Mouse (Mus musculus): ENCODE measurements around the gene Zfp454.

Zfp454 gene

DNA sequence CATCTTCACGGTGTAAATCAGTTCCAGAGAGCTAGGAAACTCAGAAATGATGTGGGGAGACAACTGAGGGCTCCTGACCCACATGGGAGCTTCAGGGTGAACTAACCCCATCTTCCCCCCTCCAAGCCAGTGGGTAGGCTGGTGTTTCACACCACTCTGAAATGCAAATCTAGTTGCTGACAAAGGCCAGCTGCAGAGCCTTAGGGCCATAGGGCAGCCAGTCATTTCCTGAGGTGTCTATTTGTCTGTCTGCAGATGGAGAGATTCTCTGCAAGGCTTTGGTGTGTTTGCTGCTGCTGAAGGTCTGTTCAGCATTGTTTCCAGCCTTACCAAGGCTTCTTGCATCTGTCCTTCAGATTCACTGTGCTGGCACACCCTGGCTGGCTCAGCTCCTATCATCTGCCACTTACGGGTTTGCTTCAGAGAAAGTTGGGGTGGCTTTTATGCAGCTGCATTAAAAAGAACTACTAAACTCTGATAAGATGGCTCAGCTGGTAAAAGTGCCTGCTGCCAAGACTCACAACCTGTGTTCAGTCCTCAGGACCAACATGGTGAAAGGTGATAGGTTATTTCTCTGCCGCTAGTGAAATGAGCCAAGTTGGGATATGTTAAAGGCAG is 38.8 kb downstream of the Zfp454 start:
- in situ Hi-C loops (cut with MboI; ENCODE audit: low pct_unique_long_range_greater_than_20kb in 1 of 2, low sequenced_read_pairs in 2 of 2, unreplicated experiment in 1 of 2) = no loop called here

DNA sequence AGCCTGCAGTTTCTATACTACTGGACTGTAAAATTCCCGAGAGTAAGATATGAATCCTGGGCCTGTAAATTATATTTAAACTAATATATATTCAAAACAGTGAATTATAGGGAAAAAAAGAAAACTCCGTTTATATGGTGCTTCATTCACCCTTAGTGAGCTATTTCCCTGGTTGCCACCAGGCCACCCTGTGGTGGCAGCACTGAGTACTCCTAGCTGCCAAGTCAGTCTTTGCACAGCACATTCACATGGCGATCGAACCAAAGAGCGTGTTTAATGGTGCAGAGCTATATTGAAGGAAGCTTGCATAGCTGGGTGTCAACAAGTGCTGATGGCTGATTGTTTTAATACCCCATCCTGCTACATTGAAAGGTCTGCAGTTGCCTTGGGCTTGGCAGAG is 40.4 kb downstream of the Zfp454 start:
- in situ Hi-C loops (cut with MboI; ENCODE audit: low pct_unique_long_range_greater_than_20kb in 1 of 2, low sequenced_read_pairs in 2 of 2, unreplicated experiment in 1 of 2) = no loop called here

DNA sequence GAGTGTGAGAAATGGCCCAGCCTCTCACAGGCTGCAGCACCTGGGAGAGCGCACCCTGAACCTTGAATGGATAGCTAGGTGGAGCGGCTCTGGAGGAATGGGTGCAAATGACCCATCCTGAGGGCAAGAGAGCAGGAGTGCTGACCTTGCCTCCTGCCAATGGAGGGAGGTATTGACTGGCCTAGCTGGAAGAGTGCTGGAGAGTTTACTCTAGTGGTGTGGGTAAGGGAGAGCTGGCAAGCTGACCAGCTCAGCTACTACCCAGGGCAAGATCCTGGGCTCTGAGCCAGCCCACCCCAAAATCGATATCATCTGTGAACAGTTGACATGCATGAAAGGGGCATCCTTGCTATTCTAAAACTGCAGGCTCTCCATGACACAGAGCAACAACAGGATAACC is 41.5 kb downstream of the Zfp454 start:
- in situ Hi-C loops (cut with MboI; ENCODE audit: low pct_unique_long_range_greater_than_20kb in 1 of 2, low sequenced_read_pairs in 2 of 2, unreplicated experiment in 1 of 2) = no loop called here

DNA sequence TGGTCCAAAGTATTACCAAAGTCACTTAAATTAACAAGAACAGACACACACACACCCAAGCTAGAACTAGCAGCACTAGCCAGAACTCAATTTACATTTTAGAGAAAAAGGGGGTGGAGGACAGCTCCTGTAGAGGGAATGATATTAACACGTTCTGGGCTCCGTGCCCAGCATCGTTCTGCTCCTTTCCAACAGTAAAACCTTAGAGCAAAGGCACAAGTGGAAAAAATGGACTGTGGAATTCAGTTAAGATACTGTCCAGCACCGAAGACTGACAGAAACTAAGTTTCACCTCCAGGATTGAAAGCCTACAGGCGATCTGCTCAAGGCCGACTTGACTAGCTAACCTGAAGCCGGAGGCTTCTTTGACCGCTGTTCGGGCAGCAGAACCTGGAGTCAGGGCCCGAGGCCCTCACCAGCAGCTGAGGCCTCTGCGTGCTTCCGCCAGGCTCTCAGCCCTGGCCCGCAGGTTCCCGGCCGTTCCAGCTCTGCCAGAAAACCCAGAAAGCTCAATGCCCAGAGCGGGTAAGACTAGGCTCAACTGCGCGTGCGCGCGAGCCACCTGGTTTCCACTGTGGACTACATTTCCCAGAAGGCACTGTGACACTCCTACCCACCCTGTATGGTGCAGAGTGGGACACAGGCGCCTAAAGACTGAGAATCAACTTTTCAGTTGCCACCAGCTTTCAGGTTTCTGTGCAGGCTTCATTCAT is 46.3 kb downstream of the Zfp454 start, which contains the start of gene Zfp879:
Gene Zfp879, minus strand, starts transcription at position 530 of the 713 bp plus-strand sequence.
- in situ Hi-C loops (cut with MboI; ENCODE audit: low pct_unique_long_range_greater_than_20kb in 1 of 2, low sequenced_read_pairs in 2 of 2, unreplicated experiment in 1 of 2) = no loop called here

DNA sequence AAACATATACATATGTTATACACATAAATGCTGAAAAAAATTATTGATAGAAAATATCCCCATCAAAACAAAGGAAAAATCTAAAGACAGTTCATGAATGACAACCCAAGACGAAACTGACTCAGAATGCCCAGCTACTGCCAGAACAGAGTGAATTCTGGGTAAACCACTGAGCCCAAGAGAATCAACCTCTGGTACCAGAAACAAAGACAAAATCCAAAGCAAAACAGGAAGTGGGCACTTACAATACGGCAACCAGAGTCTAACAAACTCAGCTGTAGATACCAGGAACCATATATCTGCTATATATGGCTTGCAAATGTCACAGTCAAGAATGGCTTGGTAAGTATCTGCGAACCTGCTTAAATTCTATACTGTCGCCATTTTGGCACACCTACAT is 51.7 kb downstream of the Zfp454 start:
- in situ Hi-C loops (cut with MboI; ENCODE audit: low pct_unique_long_range_greater_than_20kb in 1 of 2, low sequenced_read_pairs in 2 of 2, unreplicated experiment in 1 of 2) = no loop called here

DNA sequence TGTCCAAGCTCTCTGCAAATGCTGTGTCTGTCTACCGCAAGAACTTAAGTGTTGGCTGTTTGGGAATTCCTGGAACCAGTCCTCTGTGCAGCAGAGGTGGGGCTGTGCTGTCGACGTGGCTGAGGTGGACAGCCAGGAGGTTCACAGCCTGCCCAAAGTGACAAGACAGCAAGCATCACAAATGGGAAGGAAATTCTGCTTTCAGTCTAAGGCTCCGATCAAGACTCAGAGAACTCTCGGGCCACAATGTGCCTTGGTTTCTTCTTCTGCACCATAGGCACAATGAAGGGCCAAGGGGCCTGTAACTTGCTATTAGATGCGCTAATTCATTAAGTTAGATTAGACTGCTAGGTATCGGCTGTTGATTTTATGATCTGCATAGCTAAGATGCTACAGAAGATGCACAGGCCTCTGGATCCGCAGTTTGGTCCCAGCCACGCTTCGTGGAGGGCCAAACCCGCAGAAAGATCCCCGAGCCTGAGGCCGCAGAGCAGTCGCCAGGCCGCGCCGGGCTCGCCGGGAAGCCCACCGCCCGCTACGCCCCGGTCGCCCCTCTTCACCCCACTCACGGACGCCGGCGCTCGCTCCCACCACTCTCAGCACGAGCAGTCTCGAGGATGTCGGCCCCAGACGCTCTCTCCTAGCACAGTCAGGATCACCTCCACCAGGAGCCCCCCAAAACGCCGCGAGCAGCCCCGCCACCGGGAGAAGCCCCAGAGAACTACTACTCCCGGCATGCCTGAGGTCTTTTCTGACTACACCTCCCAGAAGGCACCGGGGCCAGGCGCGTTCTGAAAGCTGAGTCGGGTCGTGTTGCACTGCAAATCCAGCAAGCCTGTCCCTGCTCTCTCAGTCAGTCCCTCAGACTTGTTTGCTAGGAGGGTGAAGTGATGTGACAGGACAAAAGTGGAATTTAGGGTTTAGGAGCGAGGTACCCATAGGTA is 60.2 kb downstream of the Zfp454 start, which contains the start of gene Zfp354c:
Gene Zfp354c, minus strand, starts transcription at position 715 of the 944 bp plus-strand sequence.
- in situ Hi-C loops (cut with MboI; ENCODE audit: low pct_unique_long_range_greater_than_20kb in 1 of 2, low sequenced_read_pairs in 2 of 2, unreplicated experiment in 1 of 2) = no loop called here

DNA sequence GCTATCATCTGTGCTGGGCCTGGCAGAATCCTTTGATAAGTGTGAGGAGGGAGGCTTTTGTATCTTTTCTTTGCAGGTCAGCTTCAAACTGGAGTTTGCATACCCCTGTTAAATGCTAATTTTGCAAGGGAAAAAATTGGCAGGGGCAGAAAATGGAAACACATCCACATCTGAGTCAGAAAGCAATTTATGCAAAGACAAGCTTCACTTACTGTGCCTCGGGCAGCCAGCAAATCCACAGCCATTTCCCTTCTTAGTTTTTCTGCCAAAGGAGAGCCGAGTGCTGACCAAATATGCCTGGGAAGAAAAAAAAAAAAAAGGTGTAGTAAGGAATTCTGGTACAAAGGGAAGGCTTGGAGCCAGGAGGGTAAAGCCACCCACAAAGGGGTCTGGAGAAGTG is 61.2 kb downstream of the Zfp454 start:
- in situ Hi-C loops (cut with MboI; ENCODE audit: low pct_unique_long_range_greater_than_20kb in 1 of 2, low sequenced_read_pairs in 2 of 2, unreplicated experiment in 1 of 2) = no loop called here
